Mouse (Mus musculus): ENCODE results near the gene Iqgap2.

The Iqgap2 gene

DNA sequence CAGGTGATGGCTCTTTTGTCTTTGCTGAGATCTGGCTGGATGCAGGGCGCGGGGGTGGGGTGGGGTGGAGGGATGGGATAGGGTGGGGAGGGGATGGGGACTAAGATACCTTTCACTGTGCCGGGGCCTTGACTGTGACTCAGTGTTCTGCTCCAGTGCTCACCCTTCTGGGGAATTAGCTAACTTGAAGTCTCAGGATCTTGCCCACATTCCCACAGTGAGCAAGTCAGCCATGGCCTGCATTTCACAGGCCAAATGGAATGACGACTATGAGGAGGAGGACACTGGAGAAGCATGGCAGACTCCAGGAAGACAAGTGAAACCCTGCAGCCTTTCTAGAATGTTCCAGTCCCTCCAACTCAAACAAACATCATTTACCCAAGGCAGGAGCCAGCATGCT is 280.0 kb downstream of the Iqgap2 start:
- DNase-seq: no peak

GRCm38 (mm10) chr13:95610786-95611562 is 280.7 kb downstream of the Iqgap2 start:
- DNase-seq: no peak

DNA sequence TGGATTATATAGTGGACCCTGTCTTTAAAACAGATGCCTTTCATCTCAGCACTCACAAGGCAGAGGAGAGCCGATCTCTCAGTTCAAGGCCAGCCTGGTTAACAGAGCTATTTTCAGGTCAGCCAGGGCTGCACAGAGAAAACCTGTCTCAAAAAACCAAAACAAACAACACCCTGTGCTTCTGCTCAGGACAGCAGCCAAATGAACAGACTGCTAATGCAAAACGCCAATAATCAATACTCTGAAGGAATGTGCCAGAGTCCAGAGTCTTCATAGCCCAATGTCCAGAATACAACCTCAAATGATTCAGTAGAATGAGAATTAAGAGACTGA is 282.7 kb downstream of the Iqgap2 start:
- DNase-seq: no peak

- no peak for DNase-seq
These were observed 283.2 kb downstream of the Iqgap2 start for GRCm38 (mm10) chr13:95608416-95609087.

GRCm38 (mm10) chr13:95607019-95607418 is 284.7 kb downstream of the Iqgap2 start:
- no peak for DNase-seq

DNA sequence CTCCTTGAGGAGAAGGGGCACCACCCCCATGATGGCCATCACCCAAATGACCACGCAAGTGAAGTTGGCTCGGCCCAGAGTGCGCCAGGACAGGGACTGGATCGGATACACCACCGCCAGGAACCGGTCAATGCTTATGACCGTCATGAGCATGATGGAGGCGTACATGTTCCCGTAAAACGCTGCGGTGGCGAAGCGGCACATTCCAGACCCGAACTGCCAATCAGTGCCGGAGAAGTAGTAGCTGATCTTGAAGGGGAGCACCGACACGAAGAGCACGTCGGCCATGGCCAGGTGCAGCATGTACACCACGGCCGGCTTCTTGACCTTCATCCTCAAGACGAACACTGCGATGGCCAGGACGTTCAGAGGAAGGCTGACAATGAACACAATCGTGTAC is 287.4 kb downstream of the Iqgap2 start:
- DNase-seq: no peak

- DNase-seq: no peak
These were observed 291.8 kb downstream of the Iqgap2 start for GRCm38 (mm10) chr13:95599833-95600359.

DNA sequence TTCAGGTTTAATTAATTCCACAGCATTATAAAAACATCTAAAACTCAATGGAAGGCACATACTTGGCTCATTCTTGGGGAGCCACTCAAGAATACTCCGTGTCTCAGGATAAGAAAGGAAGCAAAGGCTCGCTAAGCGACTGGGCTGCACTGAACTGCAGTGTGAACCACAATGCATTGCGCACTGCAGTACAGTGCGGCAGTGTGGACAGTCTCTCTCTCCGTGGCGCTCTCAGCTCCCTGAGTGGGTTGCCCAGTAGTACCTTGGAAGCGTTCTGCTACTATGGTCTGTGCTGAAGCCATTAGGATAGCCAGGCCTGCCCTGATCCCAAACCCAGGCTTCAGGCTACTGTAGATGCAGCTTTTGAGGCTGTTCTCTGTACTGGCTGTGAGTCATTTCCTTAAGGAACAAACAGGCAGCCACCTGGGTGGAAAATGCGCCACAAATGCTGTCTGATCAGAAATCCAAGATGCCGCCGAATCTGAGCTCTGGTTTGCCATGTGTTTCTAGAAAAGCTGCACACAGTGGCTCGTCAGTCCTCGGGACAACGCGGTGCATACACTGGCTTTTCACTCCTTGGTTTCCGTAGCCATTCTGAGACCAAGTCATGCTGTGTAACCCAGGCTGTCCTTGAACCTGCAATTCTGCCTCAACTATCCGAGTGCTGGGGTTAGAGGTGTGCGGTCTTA is 293.3 kb downstream of the Iqgap2 start:
- no peak for DNase-seq

DNA sequence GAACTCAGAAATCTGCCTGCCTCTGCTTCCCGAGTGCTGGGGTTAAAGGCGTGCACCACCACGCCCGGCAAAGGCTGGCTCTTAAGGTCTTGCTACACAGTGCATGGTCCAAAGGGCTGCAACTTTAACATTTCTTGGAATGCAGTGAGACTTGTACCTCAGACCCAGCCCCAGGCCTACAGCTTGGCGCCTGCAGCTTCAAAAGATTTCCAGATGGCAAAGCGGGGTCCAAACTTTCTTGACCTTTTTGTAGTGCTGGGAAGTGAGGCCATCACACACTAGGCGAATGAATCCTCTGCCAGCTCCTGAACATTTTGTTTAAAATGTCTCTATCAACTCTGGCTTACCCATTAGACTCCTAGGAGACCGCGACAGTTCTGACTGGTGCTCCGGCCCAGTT is 294.1 kb downstream of the Iqgap2 start:
- DNase-seq: no peak

GRCm38 (mm10) chr13:95596689-95597088 is 295.0 kb downstream of the Iqgap2 start:
- DNase-seq: no peak

GRCm38 (mm10) chr13:95595921-95596320 is 295.8 kb downstream of the Iqgap2 start:
- no peak for DNase-seq

DNA sequence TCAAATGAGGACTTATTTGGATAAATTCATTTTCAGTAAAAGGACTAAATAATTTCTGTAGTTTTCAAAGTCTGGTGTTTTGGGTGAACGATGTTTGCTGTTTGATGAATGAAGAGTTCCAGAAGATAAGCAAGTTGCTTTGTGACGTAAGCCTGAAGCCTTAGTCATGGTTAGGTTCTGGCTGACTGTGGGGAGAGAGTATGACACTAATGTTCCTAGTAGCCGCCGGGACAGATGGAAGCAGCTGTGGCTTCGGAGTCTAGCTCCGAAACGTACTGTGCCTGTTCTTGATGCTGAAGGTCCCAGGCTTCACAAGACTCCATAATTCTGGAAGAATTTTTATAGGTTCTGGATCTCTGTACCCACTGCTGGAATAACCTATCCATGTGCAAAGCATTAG is 296.3 kb downstream of the Iqgap2 start:
- DNase-seq: no peak

DNA sequence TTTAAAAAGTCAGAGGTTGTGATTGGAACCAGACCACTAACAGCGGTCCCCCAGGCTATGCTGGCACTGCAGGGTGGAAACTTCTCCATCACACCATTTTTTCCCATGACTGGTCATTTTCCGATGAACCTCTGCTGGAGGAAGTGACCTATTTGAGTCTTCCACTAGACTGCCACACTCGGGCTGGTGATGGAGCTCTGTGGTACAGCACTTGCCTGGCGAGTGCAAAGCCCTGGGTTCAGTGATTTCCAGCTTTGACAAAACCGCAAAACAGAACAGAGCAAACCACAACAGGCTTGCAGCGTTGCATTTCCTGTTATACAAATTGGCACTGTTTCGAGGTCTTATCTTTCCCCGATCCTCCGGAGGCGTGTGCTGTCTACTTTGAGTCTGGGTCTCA is 298.9 kb downstream of the Iqgap2 start:
- peak; percentile 38 for DNase-seq

DNA sequence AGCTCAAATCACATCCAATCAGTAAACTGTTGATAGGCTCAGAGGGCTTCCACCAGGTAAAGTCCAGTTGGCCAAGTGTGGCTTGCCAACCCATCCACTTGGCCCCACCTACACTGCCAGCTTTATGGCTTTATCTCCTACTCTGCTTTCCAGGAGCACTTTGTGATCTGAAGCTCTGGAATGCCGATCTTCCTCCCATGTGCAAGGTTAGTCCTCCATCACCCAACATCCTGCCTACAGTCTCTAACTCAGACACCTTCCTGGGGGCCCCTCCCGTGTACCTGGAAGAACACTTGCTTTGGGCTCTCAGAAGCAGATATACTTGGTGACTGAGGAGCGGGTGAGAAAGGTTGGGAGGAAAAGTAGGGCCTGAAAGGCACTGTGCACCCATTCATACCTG is 300.1 kb downstream of the Iqgap2 start:
- no peak for DNase-seq

DNA sequence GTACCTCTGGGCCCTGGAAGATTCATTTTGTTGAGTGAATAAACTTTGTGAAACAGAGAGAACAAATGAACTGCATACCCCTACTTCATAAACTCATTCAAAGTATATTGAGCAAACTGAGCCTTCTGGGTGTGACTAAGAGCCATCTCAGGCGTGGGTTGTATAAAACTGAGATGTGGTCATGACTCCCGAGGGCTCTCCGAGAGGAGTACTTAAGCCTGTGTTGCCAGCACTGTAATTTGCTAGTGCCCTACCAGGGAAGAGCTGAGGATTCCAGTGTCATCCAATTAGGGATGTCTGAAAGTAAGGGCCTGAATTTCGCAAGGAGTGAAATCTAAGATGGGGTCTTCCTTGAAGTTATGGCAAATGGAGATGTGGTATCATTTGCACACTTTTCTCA is 304.1 kb downstream of the Iqgap2 start:
- no peak for DNase-seq

DNA sequence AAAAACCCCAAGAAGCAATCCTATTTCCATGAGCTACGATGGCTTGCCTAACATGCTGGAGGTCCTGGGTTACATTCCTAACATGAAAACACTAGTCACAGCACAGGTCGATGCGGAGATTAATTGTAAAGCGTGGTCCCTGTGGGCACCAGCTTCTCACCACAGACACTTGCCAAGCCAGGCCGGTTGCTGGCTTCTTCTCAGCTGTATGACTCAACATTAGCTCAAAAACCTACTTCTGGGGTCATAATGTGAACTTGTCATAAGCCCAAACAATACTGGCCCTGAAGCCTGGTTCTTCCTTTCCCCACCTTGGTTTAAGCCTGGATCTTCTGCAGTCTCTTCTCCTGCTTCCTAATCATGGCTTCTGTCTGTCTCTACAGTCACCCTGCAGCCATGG is 306.8 kb downstream of the Iqgap2 start:
- DNase-seq: no peak

DNA sequence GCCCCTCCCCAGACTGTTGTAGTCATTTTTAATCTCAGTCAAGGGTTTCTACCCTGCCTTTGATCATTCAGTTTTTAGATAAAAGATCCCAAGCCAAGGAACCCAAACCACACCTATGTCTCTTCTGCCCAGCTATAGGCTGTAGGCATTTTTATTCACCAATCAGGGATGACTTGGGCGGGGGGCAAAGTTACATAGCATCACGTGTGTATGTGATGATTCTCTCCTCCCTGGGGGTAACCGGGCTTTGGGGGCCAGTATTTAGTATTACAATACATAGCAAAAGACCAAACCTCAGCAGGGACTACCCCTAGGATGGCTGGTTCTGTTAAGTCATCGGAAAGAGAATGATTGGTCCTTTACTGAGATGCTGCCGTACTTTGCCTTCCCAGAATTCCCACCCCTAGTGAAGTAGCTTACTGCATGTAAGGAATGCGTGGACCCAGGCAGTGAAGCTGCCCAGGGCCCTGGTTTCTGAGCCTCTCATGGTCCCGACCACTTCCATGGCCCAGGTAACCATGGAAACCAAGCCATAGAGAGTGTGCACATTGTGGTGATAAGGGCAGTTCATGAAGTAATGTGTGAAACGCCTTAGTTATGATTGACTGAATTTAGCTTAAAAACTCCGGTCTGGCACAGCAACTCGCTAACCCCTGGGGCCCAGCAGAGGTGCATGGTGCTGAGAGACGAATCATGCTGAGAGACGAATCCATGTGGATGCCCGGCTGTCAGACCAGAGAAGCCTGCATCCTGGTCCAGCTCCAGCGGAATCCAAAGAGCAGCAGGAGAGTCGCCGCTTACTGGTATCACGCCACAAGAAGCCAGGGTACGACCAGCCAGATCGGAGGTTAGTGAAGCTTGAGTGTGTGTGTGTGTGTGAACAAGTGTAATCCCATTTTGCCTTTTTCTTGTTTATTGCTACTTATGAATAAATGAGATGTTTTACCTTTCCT is 308.2 kb downstream of the Iqgap2 start:
- DNase-seq: no peak

DNA sequence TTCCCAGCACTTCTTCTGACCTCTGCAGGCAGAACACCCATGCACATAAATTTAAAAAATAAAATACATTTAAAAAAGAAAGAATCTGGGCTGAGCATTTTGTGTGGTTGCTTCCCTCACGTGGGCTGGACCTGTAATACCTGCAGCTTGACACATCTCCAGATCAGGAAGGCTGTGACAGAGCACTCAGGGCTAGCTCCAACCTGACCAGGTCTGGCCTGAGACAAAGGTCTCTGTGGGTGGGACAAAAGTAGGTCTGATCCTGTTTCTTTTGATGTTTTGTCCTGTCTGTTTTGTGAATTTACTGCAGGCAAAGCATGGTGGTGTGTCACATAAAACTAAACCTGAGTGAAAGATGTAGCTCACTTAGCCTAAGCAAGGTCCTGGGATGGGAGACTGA is 309.9 kb downstream of the Iqgap2 start:
- DNase-seq: no peak

GRCm38 (mm10) chr13:95578016-95578697 is 313.6 kb downstream of the Iqgap2 start:
- no peak for DNase-seq
